In genomic region chrX:103621799-103622198, GRCm38 (mm10) we compare ENCODE assay signal across 8 mouse cellular contexts. TPM values are rescaled to one million over a fixed set of nuclear protein-coding genes. Genes with fewer than 3 reads are reported as not detected.
DNase-seq lines count a peak whose midpoint lies in the region; ATAC-seq and TF ChIP-seq lines count a peak whose summit lies in the region.

No protein-coding gene starts in this region.

- peaks cover 11% of the 10 kb centered on the region; the same call in 1 of the 2 replicates for H3K4me1 ChIP-seq in forebrain, embryonic 13.5 days
- H3K4me1 ChIP-seq in limb, embryonic 11.5 days (ENCODE audit: control insufficient read depth, insufficient read depth, low read length) = no peaks in the 10 kb centered on the region

- ATAC-seq in forebrain, embryonic 13.5 days = no peak; the same call in 1 of the 2 replicates
- peak; percentile 15; the same call in 1 of the 2 replicates for ATAC-seq in limb, embryonic 11.5 days (ENCODE audit: insufficient number of reproducible peaks, low FRiP score, low TSS enrichment, low read depth)

- no peak overlapping the region for H3ac ChIP-seq in myocyte (ENCODE audit: control insufficient read depth, insufficient read length)

- H3K9ac ChIP-seq in forebrain, embryonic 13.5 days = peak overlapping the region; percentile 73
- peak overlapping the region; percentile 57 for H3K9ac ChIP-seq in limb, embryonic 11.5 days (ENCODE audit: low read length)

- intact Hi-C loops in left cerebral cortex, postnatal 14 days (cut with DNase I) = no loop called here

- peak overlapping the region; percentile 88 for H3K27ac ChIP-seq in forebrain, embryonic 13.5 days
- H3K27ac ChIP-seq in limb, embryonic 11.5 days (replicated peaks; ENCODE audit: low read depth, low read length) = peak overlapping the region; percentile 68

- no peaks in the 10 kb centered on the region for H3K27me3 ChIP-seq in forebrain, embryonic 13.5 days
- H3K27me3 ChIP-seq in limb, embryonic 11.5 days (ENCODE audit: control insufficient read depth, insufficient read depth, low read length) = no peaks in the 10 kb centered on the region
- H3K27me3 ChIP-seq in myocyte (ENCODE audit: control insufficient read depth, insufficient read depth, insufficient read length) = no peaks in the 10 kb centered on the region

- H3K4me3 ChIP-seq in forebrain, embryonic 13.5 days = peak overlapping the region; percentile 42
- peak overlapping the region; percentile 36 for H3K4me3 ChIP-seq in limb, embryonic 11.5 days (ENCODE audit: low read depth, low read length)
- peak overlapping the region; percentile 44 for H3K4me3 ChIP-seq in myocyte

- TF ChIP-seq POLR2A in myocyte (IDR thresholded peaks at IDR 0.05; ENCODE audit: insufficient read length, low read depth) = no peak

- WGBS in forebrain, embryonic 13.5 days = 13% methylated on average over 8 of the region's 8 CpGs
- 19% methylated on average over 8 of the region's 8 CpGs for WGBS in limb, embryonic 11.5 days

- peak; percentile 64 for DNase-seq in kidney, adult 18-20 months
- no peak for DNase-seq in kidney, postnatal 14 days
- DNase-seq in MEL-GATA-1-ER (ENCODE audit: extremely low read depth, low read depth) = peak; percentile 58
- DNase-seq in limb, embryonic 11.5 days (ENCODE audit: low spot score) = no peak
- no peak for DNase-seq in left cerebral cortex, postnatal 14 days (ENCODE audit: low spot score in 2 of 2)
- no peak for DNase-seq in layer of hippocampus, postnatal 25 days (ENCODE audit: extremely low spot score in 1 of 2, low spot score in 1 of 2)

- H3K9me3 ChIP-seq in forebrain, embryonic 13.5 days (replicated peaks) = no peaks in the 10 kb centered on the region
- no peaks in the 10 kb centered on the region for H3K9me3 ChIP-seq in limb, embryonic 11.5 days (ENCODE audit: control insufficient read depth, low read length)

- H3K36me3 ChIP-seq in forebrain, embryonic 13.5 days (ENCODE audit: poor library complexity, severe bottlenecking) = no peaks in the 10 kb centered on the region
- no peaks in the 10 kb centered on the region for H3K36me3 ChIP-seq in limb, embryonic 11.5 days (ENCODE audit: control insufficient read depth, insufficient read depth, low read length)
- no peaks in the 10 kb centered on the region for H3K36me3 ChIP-seq in myocyte (ENCODE audit: control insufficient read depth, insufficient read depth)

- peak overlapping the region; percentile 66 for H3K4me2 ChIP-seq in forebrain, embryonic 13.5 days
- H3K4me2 ChIP-seq in limb, embryonic 11.5 days (ENCODE audit: low read depth, severe bottlenecking) = peak overlapping the region; percentile 45
- H3K4me2 ChIP-seq in myocyte (ENCODE audit: low read depth) = peak overlapping the region; percentile 97

- peaks cover 38% of the 10 kb centered on the region for H3K79me2 ChIP-seq in myocyte (ENCODE audit: control insufficient read depth, insufficient read depth)

TF ChIP-seq in myocyte, 11 proteins besides CTCF, POLR2A, EP300 and RAD21:
- TF ChIP-seq E2F4 (IDR thresholded peaks at IDR 0.05; ENCODE audit: insufficient read depth) (no peak), TCF12 (IDR thresholded peaks at IDR 0.05; ENCODE audit: insufficient read depth, poor library complexity, severe bottlenecking) (no peak), REST (IDR thresholded peaks at IDR 0.05; ENCODE audit: insufficient read depth, insufficient read length) (no peak), SRF (IDR thresholded peaks at IDR 0.05; ENCODE audit: control insufficient read depth, insufficient read length, low read depth) (no peak), MAX (IDR thresholded peaks at IDR 0.05; ENCODE audit: low read depth) (no peak), TCF3 (IDR thresholded peaks at IDR 0.05; ENCODE audit: insufficient read length, low read depth) (no peak), CEBPB (IDR thresholded peaks at IDR 0.05; ENCODE audit: insufficient read depth, poor library complexity, severe bottlenecking) (no peak), POLR2AphosphoS2 (IDR thresholded peaks at IDR 0.05; ENCODE audit: insufficient read length, low read depth) (no peak)
TF ChIP-seq in myocyte: peak in this region for 0.

RNA-seq across cellular contexts. Expression of gene Zcchc13, which starts 8.6 kb away (rescaled TPM):
- not detected in 2 replicates for polyA plus RNA-seq in forebrain, embryonic 13.5 days (2015; fragmentation: Nextera tagmentation; extraction: Ambion mirVana)
- polyA plus RNA-seq in limb, embryonic 11.5 days (2014; fragmentation: Nextera tagmentation; extraction: Ambion mirVana) = not detected in 2 replicates
- polyA plus RNA-seq in myocyte (2012; fragmentation: generic; extraction: Trizol) = not detected
- total RNA-seq in left cerebral cortex, postnatal 14 days (2021) = not detected
- not detected for total RNA-seq in layer of hippocampus, postnatal 25 days (2021)

Comparison
In these comparisons a context has a peak if more than half of its experiments do, and no peak if none do; other contexts are left out.
1. DNase-seq: peak in kidney, adult 18-20 months (single experiment) and MEL-GATA-1-ER (single experiment); none in kidney, postnatal 14 days (single experiment), limb, embryonic 11.5 days (single experiment), left cerebral cortex, postnatal 14 days (0 of 2) and layer of hippocampus, postnatal 25 days (0 of 2).
2. H3K4me2 ChIP-seq: peak in every context shown above with its lines; median percentile 97 in myocyte; 66 in forebrain, embryonic 13.5 days; 45 in limb, embryonic 11.5 days.
3. Peak in every context shown above with its lines, with median percentiles within 50 percentile points of each other: H3K4me3 ChIP-seq.